Mouse (Mus musculus): ENCODE data around the gene Hpse.

Hpse gene

DNA sequence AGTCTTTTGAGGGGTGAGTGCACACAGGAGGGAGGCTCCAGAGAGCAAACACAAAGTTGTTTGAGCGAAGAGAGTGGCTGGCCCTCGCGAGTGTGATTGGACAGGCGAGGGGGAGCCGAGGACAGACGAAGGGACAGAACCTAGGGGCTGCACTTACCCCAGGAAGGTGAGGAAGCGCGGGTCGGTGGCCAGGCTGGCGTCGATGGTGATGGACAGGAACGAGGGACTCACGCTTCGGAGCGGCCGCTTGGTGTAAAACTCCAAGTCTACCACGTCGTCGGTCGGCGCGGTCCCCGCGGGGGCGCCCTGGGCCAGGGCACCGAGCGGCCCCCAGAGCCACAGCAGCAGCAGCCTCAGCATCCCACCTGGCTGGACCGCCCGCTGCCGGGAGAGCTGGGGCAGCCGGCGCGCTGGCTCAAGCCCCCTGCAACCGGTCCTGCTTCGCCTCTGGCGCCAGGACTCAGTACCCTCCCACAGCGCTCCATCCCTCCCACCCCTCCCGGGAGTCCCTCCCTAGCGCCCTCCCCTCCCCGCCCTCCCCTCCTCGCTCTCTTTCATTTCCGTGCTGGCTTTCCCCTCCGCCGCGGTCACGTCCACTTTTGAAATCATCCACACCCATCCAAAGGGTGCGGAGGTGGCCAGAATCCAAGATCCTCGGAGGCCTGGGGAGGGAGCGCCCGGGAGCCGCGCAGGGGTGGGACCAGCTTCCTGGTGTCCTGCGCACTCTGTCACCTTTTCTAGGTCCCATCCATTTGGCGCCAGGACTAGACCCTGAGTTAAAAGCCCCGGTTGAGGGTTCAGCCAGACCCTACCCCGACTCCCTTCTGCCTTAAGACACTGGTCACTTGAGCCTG is at the start of gene Hpse:
Gene Hpse, minus strand, starts transcription at position 482 of the 854 bp plus-strand sequence.
- no peak for DNase-seq (ENCODE audit: low read depth, low spot score)

DNA sequence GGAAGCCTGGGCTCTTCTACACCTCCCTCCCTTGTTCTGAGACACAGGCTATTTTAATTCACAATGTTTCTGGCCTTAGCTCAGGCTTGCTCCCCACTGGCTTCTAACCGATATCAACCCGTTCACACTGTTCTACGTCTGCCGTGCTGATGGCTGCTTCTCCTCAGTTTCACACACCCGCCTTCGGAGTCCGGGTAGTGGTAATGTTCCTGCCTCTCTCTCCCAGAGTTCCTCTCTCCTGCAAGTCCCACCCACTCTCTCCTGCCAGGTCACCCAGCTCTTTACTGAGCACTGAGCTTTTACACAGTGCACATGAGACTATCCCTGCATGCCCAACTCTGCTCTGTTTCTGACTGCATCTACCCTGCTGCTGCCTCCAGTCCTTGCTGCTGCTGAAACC is 46.5 kb upstream of the Hpse start:
- no peak for DNase-seq (ENCODE audit: low read depth, low spot score)

GRCm38 (mm10) chr5:100761736-100762135 is 42.2 kb upstream of the Hpse start:
- no peak for DNase-seq (ENCODE audit: low read depth, low spot score)

DNA sequence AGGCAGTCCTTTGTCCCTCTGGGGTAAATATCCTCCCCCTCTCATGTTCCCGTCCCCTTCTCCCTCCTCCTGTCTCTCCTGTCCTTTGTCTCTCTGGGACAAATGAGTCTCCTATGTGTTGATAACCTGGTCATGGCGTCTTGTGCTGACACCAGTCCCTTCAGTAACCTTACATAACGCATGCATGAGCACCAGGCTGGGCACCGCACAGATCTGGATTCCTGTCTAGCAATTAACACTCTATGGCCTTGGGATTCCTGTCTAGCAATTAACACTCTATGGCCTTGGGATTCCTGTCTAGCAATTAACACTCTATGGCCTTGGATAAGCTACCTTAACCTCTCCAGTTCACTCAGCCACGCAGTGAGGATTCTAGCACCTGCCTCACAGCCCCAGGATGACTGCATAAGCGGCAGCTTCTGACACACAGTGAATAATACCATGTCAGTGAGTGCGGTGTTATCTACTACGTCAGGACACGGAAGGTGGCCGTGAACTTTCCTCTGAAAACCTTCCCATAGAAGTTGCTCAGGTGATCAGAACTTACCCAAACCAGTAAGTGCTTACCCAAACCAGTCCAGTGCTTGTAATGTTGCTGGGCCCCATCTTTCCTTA is 40.6 kb upstream of the Hpse start:
- DNase-seq (ENCODE audit: low read depth, low spot score), result no peak

GRCm38 (mm10) chr5:100758121-100758520 is 38.6 kb upstream of the Hpse start:
- DNase-seq (ENCODE audit: low read depth, low spot score), result no peak

DNA sequence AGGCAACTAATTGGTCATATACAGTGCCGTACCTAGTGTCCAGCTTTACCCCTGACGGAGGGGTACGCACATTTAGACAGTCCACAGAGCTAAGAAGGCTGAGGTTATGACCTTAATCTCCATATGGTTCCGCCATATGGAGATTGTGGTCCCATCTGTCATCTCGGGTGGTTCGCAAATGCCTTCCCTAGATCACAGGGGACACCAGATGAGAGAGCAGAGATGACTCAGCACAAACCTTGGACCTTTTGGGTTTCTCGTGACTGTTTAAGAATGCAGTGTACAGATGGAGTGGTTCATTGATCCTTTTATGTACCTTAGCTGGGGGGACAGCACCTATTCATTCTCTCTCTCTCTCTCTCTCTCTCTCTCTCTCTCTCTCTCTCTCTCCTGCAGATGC is 33.9 kb upstream of the Hpse start:
- no peak for DNase-seq (ENCODE audit: low read depth, low spot score)

DNA sequence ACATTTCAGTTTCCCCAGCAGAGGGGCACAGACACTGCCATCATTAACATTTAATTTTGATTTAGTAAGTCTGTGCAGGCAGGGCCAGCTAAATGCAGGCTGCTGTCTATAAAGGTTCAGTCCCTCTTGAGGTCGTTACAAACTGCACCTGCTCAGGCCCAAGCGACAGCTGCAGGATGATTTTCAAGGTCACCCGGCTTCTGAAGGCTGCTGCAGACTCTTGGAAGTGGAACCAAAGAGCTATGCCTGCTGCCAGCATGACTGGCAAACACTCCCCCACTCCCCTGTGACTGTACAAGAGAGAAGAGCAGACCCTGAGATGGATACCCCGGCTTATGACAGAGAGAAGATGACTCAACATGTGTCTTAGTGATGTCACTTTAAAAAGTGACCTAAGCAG is 32.1 kb upstream of the Hpse start:
- no peak for DNase-seq (ENCODE audit: low read depth, low spot score)

GRCm38 (mm10) chr5:100750617-100751255 is 31.2 kb upstream of the Hpse start:
- DNase-seq (ENCODE audit: low read depth, low spot score), result no peak

DNA sequence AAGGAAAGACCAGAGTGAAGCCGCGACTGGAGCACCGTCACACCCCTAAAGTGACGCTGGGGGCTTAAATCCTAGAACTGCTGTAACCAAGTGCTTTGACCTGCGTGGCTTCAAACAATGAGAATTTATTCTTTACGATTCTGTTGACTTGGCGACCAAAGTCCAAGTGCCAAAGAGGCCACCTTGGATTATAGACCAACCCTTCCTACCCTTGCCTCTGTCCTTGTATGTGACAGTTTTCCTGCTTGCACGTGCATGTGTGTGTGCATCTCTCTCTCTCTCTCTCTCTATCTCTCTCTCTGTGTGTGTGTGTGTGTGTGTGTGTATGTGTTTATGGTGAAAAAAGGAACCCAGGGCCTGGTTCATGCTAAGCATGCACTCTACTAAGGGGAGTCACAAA is 19.3 kb upstream of the Hpse start:
- DNase-seq (ENCODE audit: low read depth, low spot score), result no peak

- DNase-seq (ENCODE audit: low read depth, low spot score), result no peak
Observed at GRCm38 (mm10) chr5:100736919-100737318, 17.4 kb upstream of the Hpse start.

DNA sequence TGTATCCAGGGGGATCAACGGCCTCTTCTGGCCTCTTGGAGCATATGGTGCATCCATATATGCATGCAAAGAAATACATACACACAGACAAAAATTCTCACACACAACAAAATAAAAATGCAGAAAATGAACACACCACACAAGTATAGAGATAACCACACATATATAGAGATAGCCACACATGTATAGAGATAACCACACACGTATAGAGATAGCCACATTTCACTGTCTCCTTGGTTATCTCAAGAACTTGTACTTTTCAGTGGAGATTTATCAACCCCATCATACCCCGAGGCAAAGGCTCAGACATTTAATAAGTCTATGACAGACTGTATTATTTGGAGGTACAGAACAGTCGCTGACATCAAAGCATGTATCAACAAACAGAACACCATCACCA is 15.0 kb upstream of the Hpse start:
- no peak for DNase-seq (ENCODE audit: low read depth, low spot score)

- no peak for DNase-seq (ENCODE audit: low read depth, low spot score)
Observed at GRCm38 (mm10) chr5:100728757-100729156, 9.2 kb upstream of the Hpse start.

DNA sequence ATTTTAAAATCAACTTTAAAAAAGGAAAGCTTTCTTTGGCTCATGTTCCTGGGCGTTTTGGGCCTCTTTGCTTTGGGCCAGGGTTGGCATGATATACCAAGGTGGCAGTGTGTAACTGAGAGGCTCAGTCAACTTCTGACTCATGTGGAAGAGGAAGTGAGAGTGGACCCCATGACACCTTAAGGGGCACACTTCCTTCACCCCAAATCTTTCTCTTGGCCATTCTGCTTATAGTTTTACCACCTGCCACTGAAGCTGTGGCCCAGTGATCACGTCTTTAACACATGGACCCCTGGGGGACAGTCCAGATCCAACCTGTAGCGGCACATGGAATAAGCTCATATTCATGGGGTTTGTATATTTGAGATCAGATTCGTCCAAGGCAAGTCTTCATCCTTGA is 6.5 kb upstream of the Hpse start:
- DNase-seq (ENCODE audit: low read depth, low spot score), result no peak

GRCm38 (mm10) chr5:100716762-100717161 is 2.8 kb downstream of the Hpse start:
- no peak for DNase-seq (ENCODE audit: low read depth, low spot score)

DNA sequence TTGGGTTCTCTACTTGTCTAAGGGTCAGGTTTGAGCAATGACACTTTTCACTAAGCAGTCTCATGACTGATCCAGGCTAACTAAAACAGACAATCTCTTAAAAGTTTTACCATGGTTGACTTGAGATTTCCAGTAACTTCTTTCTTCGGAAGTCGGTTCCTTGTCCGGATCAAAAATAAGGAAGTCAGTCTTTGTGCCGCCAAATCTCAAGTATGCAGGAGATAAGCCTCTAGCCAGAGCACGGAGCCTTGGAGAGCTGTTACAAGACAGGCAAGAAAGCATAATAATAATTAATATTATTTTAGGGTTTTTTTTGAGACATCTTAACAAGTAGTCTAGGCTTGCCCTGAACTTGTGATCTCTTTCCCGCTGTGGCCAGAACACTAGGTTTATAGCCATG is 8.3 kb downstream of the Hpse start:
- no peak for DNase-seq (ENCODE audit: low read depth, low spot score)

DNA sequence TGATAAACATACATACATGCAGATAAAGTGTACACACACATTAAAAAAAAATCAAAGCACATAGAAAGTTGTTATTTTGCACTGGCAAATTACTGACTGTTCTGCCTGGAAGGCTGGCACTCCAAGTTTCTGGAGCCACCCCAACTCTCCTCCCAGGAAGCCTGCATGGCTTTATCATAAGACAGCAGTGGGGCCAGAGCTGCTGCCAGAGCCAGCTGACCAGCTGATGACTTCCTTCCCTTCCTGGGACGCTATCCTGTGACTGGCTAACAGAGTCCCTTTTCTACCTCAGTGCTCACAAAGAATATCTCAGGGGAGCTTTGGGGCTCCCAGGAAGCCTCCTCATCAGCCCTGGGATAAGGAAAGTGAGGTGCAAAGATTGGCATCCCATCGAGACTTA is 9.5 kb downstream of the Hpse start:
- DNase-seq (ENCODE audit: low read depth, low spot score), result no peak

GRCm38 (mm10) chr5:100709035-100709434 is 10.5 kb downstream of the Hpse start:
- no peak for DNase-seq (ENCODE audit: low read depth, low spot score)

DNA sequence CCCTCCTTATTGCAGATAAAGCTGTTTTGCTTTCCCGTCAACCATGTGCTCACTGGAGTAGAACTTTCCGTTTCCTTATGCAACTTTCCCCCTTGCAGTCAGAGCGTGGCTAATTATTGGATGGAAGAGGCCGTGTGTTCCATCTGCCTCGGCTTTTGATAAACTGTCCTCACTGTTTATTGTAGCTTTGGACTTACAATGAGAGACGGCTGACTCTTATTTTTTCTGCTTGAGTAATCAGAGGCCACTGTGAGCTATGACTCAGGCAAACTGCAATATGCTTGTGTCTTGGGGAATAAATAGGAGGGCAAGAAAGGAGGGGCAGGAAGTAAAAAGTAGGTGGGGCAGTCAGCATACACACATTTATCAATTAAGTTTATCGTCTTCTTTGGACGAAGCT is 12.8 kb downstream of the Hpse start:
- DNase-seq (ENCODE audit: low read depth, low spot score), result no peak

DNA sequence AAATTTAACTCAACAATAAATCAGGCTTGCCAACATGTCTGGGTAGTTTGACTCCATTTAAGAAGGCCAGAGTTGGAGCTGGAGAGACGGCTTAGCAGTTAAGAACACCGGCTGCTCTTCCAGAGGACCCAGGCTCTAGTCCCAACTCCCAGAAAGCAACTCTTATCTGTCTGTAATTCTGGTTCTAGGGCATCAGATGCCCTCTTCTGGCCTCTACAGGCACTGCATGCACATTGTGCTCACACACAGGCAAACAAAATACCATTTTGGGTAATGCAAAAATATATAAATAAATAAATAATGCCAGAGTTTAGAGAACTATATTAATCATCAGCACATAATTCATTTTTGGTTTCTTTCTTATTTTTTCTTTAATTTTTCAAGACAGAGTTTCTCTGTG is 15.2 kb downstream of the Hpse start:
- DNase-seq (ENCODE audit: low read depth, low spot score), result no peak

DNA sequence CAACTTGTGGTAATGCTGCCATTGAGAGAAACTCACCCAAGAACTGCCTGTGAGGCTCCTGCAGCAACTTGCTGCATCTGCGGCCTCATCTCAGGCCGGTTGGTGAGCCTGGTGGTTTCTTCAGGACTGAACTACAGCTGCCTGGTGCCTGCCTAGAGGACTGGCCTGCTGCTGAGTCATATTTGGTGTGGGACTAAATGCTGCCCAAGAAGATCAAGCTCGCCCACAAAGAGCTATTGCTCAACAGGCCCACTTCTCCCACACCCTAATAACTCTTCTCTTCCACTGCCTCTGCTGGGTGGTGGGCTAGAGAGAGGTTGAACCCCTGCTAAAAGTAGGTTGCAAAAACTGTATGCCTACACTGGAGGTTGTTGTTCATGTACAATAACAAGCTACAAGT is 17.2 kb downstream of the Hpse start:
- no peak for DNase-seq (ENCODE audit: low read depth, low spot score)

- DNase-seq (ENCODE audit: low read depth, low spot score), result no peak
Observed at GRCm38 (mm10) chr5:100700861-100701620, 18.5 kb downstream of the Hpse start.

- no peak for DNase-seq (ENCODE audit: low read depth, low spot score)
Observed at GRCm38 (mm10) chr5:100697886-100698285, 21.6 kb downstream of the Hpse start.

Data from brain, embryonic 18.5 days (tissue).